Comparison of ENCODE assay signal across 8 mouse cellular contexts in the genomic region with DNA sequence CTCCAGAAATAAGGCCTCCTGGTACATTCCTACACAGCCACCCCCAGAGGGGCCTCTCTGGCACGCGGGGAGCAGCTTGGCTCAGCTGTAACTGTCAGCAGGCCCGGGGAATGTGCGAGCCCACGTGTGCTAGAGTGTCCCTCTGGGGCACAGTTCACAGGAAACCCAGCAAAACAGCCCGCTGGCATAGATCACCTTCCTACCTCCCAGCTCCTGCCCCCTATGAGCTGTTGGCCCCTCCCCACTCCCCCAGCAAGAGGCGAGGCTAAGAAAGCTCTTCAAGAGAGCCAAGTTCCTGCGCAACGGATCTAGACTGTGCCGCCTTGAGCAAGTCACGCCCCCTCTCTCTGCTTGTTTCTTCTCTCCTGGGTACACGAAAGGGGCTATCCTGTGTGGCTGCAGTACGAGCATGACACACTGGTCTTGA. TPM values are rescaled to one million over a fixed set of nuclear protein-coding genes. Genes with fewer than 3 reads are reported as not detected.
A peak's percentile ranks its signal among the peaks of the same experiment; 100 is the strongest.
DNase-seq lines count a peak whose midpoint lies in the region; ATAC-seq and TF ChIP-seq lines count a peak whose summit lies in the region.

No protein-coding gene starts in this region.

- peak overlapping the region; percentile 44 for H3K9ac ChIP-seq in embryonic facial prominence, embryonic 13.5 days
- H3K9ac ChIP-seq in stomach, postnatal 0 days (ENCODE audit: low read length): no peak overlapping the region

- peak overlapping the region; percentile 95 for H3K27ac ChIP-seq in gastrocnemius, adult 2 months
- H3K27ac ChIP-seq in embryonic facial prominence, embryonic 13.5 days: no peak overlapping the region; the same call in 1 of the 2 replicates
- no peak overlapping the region for H3K27ac ChIP-seq in stomach, postnatal 0 days (replicated peaks)

- H3K9me3 ChIP-seq in embryonic facial prominence, embryonic 13.5 days: no peaks in the 10 kb centered on the region
- no peaks in the 10 kb centered on the region for H3K9me3 ChIP-seq in stomach, postnatal 0 days (ENCODE audit: control insufficient read depth, low read length)

- H3K27me3 ChIP-seq in embryonic facial prominence, embryonic 13.5 days: peaks cover 40% of the 10 kb centered on the region
- peaks cover 2% of the 10 kb centered on the region; the same call in 1 of the 2 replicates for H3K27me3 ChIP-seq in stomach, postnatal 0 days (ENCODE audit: control insufficient read depth, insufficient read depth, low read length)

- peak overlapping the region; percentile 95 for H3K4me2 ChIP-seq in embryonic facial prominence, embryonic 13.5 days
- H3K4me2 ChIP-seq in stomach, postnatal 0 days (replicated peaks; ENCODE audit: low read depth): peak overlapping the region; percentile 87

- peak; percentile 62 for DNase-seq in gastrocnemius, adult 2 months
- no peak for DNase-seq in gastrocnemius, postnatal 36 days
- peak; percentile 62 to 71 for DNase-seq in heart, postnatal 10 days
- peak; percentile 67 to 81 for DNase-seq in kidney, postnatal 4 days
- peak; percentile 60 for DNase-seq in mesoderm, embryonic 11.5 days (ENCODE audit: low read depth, low spot score)
- peak; percentile 54 for DNase-seq in stomach, postnatal 0 days (ENCODE audit: low spot score)
- DNase-seq in urinary bladder, postnatal 10 days (ENCODE audit: low spot score): no peak

- intact Hi-C loops in gastrocnemius, adult 2 months (cut with DNase I): loop anchor here (5.0 kb wide), 1 partner anchor 56 kb away; no protein-coding TSS in a partner anchor
- intact Hi-C loops in gastrocnemius, postnatal 36 days (cut with DNase I): loop anchor here (5.0 kb wide), 1 partner anchor 51 kb away; no protein-coding TSS in a partner anchor
- intact Hi-C loops in heart, postnatal 10 days (cut with DNase I): no loop called here

- TF ChIP-seq CTCF in gastrocnemius, adult 2 months (IDR thresholded peaks at IDR 0.05): no peak
- TF ChIP-seq CTCF in stomach, postnatal 0 days (IDR thresholded peaks at IDR 0.05; ENCODE audit: low read depth): no peak

- no peaks in the 10 kb centered on the region for H3K36me3 ChIP-seq in embryonic facial prominence, embryonic 13.5 days
- no peaks in the 10 kb centered on the region for H3K36me3 ChIP-seq in stomach, postnatal 0 days (ENCODE audit: control insufficient read depth, insufficient read depth, low read length)

- H3K4me3 ChIP-seq in gastrocnemius, adult 2 months: peak overlapping the region; percentile 93
- peak overlapping the region; percentile 68 for H3K4me3 ChIP-seq in embryonic facial prominence, embryonic 13.5 days
- H3K4me3 ChIP-seq in stomach, postnatal 0 days (ENCODE audit: low read depth, low read length): peak overlapping the region; percentile 68

- H3K4me1 ChIP-seq in embryonic facial prominence, embryonic 13.5 days: peaks cover 36% of the 10 kb centered on the region
- H3K4me1 ChIP-seq in stomach, postnatal 0 days (replicated peaks; ENCODE audit: control insufficient read depth, insufficient read depth): peaks cover 3% of the 10 kb centered on the region; the same call in 1 of the 2 replicates

- TF ChIP-seq EP300 in stomach, postnatal 0 days (optimal IDR thresholded peaks at IDR 0.05): no peak

- ATAC-seq in embryonic facial prominence, embryonic 13.5 days (ENCODE audit: insufficient number of reproducible peaks, insufficient read depth, low FRiP score, low TSS enrichment, low read depth): peak; percentile 60
- peak; percentile 53 for ATAC-seq in stomach, postnatal 0 days (ENCODE audit: low FRiP score, low TSS enrichment)

- WGBS in embryonic facial prominence, embryonic 13.5 days: 2% methylated on average over 13 of the region's 13 CpGs
- 1% methylated on average over 12 of the region's 13 CpGs for WGBS in stomach, postnatal 0 days

RNA-seq across cellular contexts. Expression of a gene that starts 0.8 kb away (rescaled TPM):
- total RNA-seq in gastrocnemius, adult 2 months (2021): 1 to 10 TPM; 4.1 to 4.7 TPM
- total RNA-seq in gastrocnemius, postnatal 36 days (2021): 1 to 10 TPM; 3.1 to 3.8 TPM
- polyA plus RNA-seq in embryonic facial prominence, embryonic 13.5 days (2015; fragmentation: Nextera tagmentation; extraction: Ambion mirVana): 1.3 and 1.6 TPM in 2 replicates
- 1 to 10 TPM; 6.1 to 6.4 TPM for total RNA-seq in heart, postnatal 10 days (2021)
- polyA plus RNA-seq in stomach, postnatal 0 days (2015; fragmentation: Nextera tagmentation; extraction: Ambion mirVana): 0.62 and 0.72 TPM in 2 replicates

RNA-seq across cellular contexts. Expression of a gene that starts 23.7 kb away (rescaled TPM):
- total RNA-seq in gastrocnemius, adult 2 months (2021): 10 to 100 TPM; 57.2 to 72.1 TPM
- 10 to 100 TPM; 57.9 to 61.2 TPM for total RNA-seq in gastrocnemius, postnatal 36 days (2021)
- 149 and 158 TPM in 2 replicates for polyA plus RNA-seq in embryonic facial prominence, embryonic 13.5 days (2015; fragmentation: Nextera tagmentation; extraction: Ambion mirVana)
- total RNA-seq in heart, postnatal 10 days (2021): 10 to 100 TPM; 84.5 to 86.0 TPM
- 125 and 134 TPM in 2 replicates for polyA plus RNA-seq in stomach, postnatal 0 days (2015; fragmentation: Nextera tagmentation; extraction: Ambion mirVana)

Comparison
In these comparisons a context has a peak if more than half of its experiments do, and no peak if none do; other contexts are left out.
1. DNase-seq: peak in gastrocnemius, adult 2 months (single experiment), heart, postnatal 10 days (2 of 2), kidney, postnatal 4 days (2 of 2), mesoderm, embryonic 11.5 days (single experiment) and stomach, postnatal 0 days (single experiment); none in gastrocnemius, postnatal 36 days (0 of 2) and urinary bladder, postnatal 10 days (single experiment).
2. Peak in every context shown above with its lines, with median percentiles within 50 percentile points of each other: H3K4me3 ChIP-seq.